Mouse (Mus musculus) olfactory bulb, adult 2 months (tissue): ENCODE results near the gene 1700030K09Rik.

Source experiments
- CTCF ChIP-seq: fragments of 200-500 bp; IDR thresholded peaks from 2 replicates; pipeline ENCODE4 v1.5.1; 2012; ENCODE audit warnings: low read depth, mild to moderate bottlenecking, low read length, moderate library complexity; ENCODE audit not compliant: insufficient read depth
- POLR2A ChIP-seq: fragments of 200-500 bp; IDR thresholded peaks from 2 replicates; pipeline ENCODE4 v1.6.1; 2012; ENCODE audit warnings: mild to moderate bottlenecking, low read depth, low read length, moderate library complexity; ENCODE audit not compliant: insufficient read depth

GRCm38 (mm10) chr8:72438248-72439015 is 5.2 kb upstream of the 1700030K09Rik start:
- no peak for TF ChIP-seq POLR2A
- no peak for TF ChIP-seq CTCF
